Mouse (Mus musculus) large intestine, adult 2 months (tissue): ENCODE measurements around the gene Gbx2. TPM values are rescaled to one million over a fixed set of nuclear protein-coding genes. Genes with fewer than 3 reads are reported as not detected.

Experiments
- DNase-seq: peaks from one replicate; pipeline ENCODE4 v3.0.0-alpha.2; 2012; ENCODE audit warnings: low read depth, low spot score
- WGBS: fragments of 180-500 bp; shearing (Covaris S2); methylation state at CpG from one replicate; pipeline ENCODE4 v1.1.7; 2018; 5-methylcytosine and 5-hydroxymethylcytosine counted together
- polyA plus RNA-seq: library from polyadenylated mRNA; depleted of rRNA; stranded (reverse); fragments of >200 nt; gene quantifications from 2 replicates; pipeline ENCODE4 v1.2.3, GENCODE M21; 2012

Gbx2 gene
- polyA plus RNA-seq, 1 experiment: 0.09 TPM

DNA sequence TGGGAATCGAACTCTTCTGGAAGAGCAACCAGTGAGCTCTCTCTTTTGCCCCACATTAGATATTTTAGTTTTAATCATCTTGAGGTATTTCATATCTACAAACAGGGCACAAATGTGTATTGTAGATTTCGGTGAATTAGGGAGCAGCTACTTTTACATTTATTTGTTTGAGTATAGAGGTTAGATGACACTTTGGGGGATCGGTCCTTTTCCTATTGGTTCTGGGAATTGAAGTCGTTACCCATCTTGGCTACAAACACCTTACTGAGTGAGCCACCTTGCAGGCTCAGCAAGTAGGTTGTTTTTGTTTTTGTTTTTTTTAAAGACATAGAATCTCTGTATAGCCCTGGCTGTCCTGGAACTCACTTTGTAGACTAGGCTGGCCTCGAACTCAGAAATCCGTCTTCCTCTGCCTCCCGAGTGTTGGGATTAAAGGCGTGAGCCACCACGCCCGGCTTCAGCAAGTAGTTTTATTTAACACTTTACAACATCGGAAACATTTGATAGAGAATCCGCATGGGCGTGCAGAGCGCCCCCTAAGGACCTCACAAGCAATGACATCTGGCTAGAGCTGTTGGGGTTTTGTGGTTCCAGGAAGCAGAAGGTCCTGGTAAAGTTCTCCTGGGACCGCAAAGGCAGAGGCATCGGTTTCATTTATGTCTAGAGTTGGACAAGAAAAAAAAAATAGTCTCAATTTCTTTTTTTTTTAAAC is 8.1 kb upstream of the Gbx2 start:
- DNase-seq: no peak
- WGBS: 31% methylated on average over 16 of the region's 16 CpGs

- no peak for DNase-seq
- 6% methylated on average over 29 of the region's 29 CpGs for WGBS
These were observed 4.7 kb upstream of the Gbx2 start for GRCm38 (mm10) chr1:89935493-89936348.

GRCm38 (mm10) chr1:89934316-89935260 is 3.6 kb upstream of the Gbx2 start:
- no peak for DNase-seq
- WGBS: 23% methylated on average over 19 of the region's 19 CpGs

- no peak for DNase-seq
- 15% methylated on average over 21 of the region's 21 CpGs for WGBS
These were observed 2.8 kb upstream of the Gbx2 start for GRCm38 (mm10) chr1:89933786-89934185.

- WGBS: 23% methylated on average over 6 of the region's 6 CpGs
- DNase-seq: no peak
These were observed 2.0 kb upstream of the Gbx2 start for GRCm38 (mm10) chr1:89933028-89933427.

DNA sequence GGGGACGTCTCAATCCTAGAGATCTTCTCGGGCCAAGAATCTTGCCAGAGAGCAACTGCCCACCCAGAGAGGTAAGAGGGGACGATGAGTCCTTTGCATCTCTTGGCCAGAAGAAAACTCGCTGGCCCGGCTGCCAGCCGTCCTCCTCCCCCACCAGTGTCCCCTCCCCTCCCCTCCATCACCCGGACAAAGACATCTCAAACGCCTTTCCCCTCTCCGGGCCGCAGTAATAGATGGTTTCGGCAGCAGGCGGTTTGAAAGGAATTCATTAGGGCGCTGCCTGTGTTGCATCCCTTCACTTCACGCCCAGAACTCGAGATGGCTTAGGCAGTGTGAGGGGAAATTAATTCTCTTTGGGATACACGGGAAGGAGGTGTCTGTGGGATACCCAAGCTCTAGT is 1.6 kb upstream of the Gbx2 start:
- WGBS: 13% methylated on average over 16 of the region's 16 CpGs
- DNase-seq: no peak

DNA sequence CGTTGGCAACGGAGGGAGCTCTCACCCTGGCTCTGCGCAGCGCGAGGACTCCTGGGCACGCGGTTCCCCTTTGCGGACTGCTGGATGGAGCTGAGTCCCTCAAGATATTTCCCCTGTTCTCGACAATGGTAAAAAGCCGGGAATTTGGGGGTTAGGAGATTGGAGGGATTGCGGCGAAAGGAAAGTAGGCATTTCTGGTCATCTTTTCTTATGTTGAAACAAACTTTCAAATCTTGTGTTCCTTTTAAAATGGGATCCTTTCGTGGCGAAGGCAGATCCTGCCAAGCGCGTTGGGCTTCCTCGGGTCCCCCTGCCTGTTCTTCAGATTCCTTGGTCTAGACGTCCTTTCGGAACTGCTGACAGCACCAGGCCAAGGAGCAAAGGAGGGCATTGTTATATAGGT is 1.0 kb upstream of the Gbx2 start:
- DNase-seq: no peak
- 16% methylated on average over 19 of the region's 19 CpGs for WGBS

DNA sequence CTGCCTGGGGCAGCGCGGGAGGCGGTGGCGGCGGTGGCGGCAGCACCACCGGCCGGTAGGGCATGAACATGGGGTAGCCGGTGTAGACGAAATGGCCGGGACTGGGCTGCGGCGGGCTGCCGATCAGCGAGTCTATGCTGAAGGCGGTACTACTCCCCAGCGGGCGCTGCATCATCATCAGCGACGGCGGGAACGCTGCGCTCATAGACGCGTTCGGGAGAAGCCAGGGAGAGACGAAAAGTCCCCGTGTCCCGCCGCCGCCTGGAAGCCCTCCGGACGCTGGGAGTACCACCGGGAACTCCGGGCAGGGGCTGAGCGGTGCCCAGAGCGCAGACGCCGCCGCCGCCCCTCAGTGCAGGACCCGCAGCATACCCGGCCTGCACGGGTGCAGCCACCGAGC is 428 bp downstream of the Gbx2 start:
- DNase-seq: no peak
- WGBS: 3% methylated on average over 45 of the region's 45 CpGs

GRCm38 (mm10) chr1:89929721-89930505 is 1.1 kb downstream of the Gbx2 start:
- WGBS: 2% methylated on average over 54 of the region's 55 CpGs
- no peak for DNase-seq

DNA sequence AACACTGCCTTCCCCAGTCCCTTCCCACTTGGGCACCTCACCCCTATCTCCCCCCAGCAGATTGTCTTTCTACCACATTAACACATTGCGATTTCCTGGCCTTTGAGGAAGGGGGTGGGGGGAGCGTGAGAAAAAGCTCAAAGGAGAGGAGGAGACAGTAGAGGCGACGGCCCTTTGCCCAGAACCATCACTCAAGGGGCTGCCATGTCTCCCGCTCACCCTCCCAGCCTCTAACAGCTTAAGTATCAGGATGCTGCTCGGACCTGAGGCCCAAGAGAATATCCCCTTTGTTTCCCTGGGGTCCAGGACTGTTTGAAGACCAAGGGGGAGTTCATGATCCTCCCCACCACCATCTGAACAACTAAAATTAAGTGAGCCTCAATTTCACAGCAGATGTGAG is 1.8 kb downstream of the Gbx2 start:
- DNase-seq: no peak
- 13% methylated on average over 6 of the region's 6 CpGs for WGBS

DNA sequence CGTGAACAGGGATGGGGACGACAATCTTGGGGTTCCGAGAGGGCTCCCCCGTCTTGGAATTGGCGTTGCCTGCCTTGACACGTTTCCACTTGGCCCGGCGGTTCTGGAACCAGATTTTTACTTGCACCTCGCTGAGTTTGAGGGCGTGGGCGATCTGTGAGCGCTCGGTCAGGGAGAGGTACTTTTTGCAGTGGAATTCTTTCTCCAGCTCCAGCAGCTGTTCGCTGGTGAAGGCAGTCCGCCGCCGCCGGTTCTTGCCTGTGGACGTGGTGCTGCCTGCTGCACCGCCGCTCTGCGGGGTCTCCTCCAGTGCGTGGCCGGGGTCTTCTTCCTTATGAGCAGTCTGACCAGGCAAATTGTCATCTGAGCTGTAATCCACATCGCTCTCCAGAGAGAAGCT is 2.3 kb downstream of the Gbx2 start:
- 22% methylated on average over 25 of the region's 25 CpGs for WGBS
- DNase-seq: no peak

DNA sequence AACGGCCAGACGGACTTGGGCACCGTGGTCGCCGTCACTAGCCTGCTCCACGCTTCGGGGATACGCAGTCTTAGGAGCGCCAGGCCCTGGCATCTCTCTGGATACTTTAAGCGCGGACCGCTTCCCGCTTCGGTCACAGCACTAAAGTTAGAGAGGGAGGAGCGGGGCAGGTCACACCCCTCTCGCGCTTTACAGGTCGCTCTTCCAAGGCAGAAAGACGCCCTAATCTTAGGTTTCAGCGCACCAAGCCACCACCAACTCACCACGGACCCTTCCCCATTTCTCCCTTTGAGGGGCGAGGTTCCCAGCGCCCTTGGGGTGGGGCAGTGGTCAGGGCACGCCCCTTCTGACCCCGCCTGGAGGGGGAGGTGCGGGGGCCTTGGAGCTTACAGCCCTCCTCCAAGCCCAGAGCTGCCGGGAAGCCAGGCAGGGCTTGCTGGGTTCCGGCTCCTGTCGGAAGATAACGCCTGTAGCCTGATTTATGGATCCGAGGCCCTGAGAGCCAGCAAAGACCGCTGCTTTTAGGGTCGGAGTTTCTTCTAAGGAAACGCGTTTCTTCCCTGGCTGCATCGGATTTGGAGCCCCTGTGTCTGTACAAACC is 3.8 kb downstream of the Gbx2 start:
- 4% methylated on average over 36 of the region's 36 CpGs for WGBS
- no peak for DNase-seq

DNA sequence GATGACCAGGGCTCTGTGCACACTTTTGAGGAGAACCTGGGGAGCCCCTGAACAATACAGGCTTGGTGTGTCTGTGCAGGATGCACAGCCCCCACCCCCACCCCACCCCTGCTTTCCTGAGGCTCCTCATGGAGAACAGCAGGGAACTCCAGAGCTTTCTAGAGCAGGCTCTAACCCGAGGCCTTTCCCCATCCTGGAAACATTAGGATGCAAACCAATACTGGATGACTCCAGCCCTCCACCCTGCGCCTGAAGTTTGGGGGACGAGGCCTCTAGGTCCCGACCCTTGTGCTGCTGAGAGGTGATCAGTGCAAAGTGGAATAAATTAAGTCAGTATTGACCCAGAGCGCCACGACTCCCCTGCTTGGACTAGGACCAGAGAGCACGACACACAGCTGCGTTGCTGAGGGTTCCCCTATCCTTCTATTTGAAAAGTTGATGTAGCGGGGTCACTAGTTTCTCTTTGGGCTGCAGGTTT is 4.4 kb downstream of the Gbx2 start:
- 27% methylated on average over 9 of the region's 9 CpGs for WGBS
- no peak for DNase-seq

GRCm38 (mm10) chr1:89925501-89926190 is 5.3 kb downstream of the Gbx2 start:
- 48% methylated on average over 12 of the region's 12 CpGs for WGBS
- DNase-seq: no peak

DNA sequence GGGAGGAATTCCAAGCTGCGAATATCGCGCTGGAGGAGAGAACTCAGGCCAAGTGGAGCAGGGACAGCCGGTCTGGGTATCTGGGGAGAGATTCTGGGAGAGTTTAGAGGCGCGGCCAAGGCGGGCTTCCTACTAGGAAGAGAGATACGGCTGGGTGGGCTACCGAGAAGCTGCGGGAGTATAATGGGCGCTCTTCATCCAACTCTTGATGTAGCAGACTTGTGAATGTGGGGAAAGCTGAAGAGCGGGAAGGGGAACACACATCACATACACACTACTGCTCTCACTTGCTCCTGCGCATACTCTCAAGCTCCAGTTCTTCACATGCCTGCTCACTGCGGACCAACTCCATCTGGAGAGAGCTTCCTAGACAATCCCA is 7.3 kb downstream of the Gbx2 start:
- WGBS: 6% methylated on average over 14 of the region's 14 CpGs
- DNase-seq: no peak

- WGBS: 4% methylated on average over 41 of the region's 41 CpGs
- no peak for DNase-seq
These were observed 7.9 kb downstream of the Gbx2 start for GRCm38 (mm10) chr1:89922883-89923641.

DNA sequence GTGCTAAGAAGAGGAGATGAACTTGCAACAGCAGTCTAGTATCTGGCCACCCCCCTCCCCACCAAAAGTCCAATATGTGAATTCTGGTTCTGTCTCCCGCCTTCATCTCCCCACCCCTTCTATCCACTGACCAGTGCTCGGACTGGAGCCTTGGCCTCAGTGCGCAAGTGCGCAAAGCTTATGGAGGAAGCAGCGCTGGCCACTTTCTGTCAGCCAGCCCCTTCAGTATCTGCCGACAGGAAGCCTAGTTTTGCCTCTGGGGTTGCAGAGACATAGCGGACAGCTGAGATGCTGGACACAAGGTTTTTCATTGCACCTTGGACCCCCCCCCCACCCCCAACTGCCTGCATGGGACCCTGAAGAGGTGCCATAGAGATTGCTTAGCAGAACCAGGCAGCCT is 8.7 kb downstream of the Gbx2 start:
- 3% methylated on average over 7 of the region's 7 CpGs for WGBS

GRCm38 (mm10) chr1:89921806-89922205 is 9.2 kb downstream of the Gbx2 start:
- no peak for DNase-seq
- 5% methylated on average over 10 of the region's 10 CpGs for WGBS

More for the DNA sequence above, 8.7 kb downstream of the Gbx2 start:
- no peak for DNase-seq
